In the genomic region with DNA sequence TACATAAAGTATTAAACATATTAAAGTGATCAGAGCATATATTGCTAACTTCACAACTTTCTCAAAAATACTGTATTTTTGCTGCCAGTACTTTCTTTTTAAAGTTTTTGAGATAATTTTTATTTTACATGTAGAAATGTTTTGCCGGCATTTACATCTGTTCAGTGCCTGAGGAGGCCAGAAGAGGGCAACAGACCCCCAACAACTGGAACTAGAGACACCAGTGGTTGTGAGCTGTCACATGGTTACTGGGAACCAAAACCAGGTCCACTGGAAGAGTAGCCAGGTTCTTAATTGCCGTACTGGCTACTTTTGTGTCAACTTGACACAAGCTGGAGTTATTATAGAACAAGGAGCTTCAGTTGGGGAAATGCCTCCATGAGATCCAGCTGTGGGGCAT, we compare ENCODE assay signal across 14 mouse cellular contexts. TPM values are rescaled to one million over a fixed set of nuclear protein-coding genes. Genes with fewer than 3 reads are reported as not detected.
DNase-seq lines count a peak whose midpoint lies in the region; ATAC-seq and TF ChIP-seq lines count a peak whose summit lies in the region.
"Had no signal": no experiment of that assay in that cellular context is flagged by ENCODE, and none has a peak within 500 bp of the region (broad histone marks: within the 10 kb centered on the region; RNA-seq: fewer than 3 reads in every experiment).

No protein-coding gene starts in this region.

- no peak for DNase-seq in gastrocnemius, adult 2 months
- no peak for DNase-seq in gastrocnemius, postnatal 36 days
- no peak for DNase-seq in lung, postnatal 0 days (ENCODE audit: low spot score)
- no peak for DNase-seq in lung, postnatal 25 days (ENCODE audit: low spot score)
- DNase-seq in CH12.LX (ENCODE audit: extremely low read depth): peak; percentile 36
- DNase-seq in cerebellum, adult 9-10 months: no peak
- DNase-seq in left cerebral cortex, postnatal 10 days (ENCODE audit: extremely low spot score in 1 of 2, low spot score in 2 of 2): no peak
- DNase-seq: cerebellum, postnatal 10 days; kidney, adult 11 months had no signal

- H3K4me1 ChIP-seq in lung, postnatal 0 days (ENCODE audit: insufficient read depth, low read depth, low read length): peaks cover 2% of the 10 kb centered on the region; the same call in 1 of the 2 replicates
- peaks cover 11 to 26% of the 10 kb centered on the region in 2 experiments for H3K4me1 ChIP-seq in CH12.LX (ENCODE audit: control insufficient read depth in 1 of 2, insufficient read depth in 2 of 2)

- no peak overlapping the region for H3K27ac ChIP-seq in gastrocnemius, adult 2 months
- H3K27ac ChIP-seq in lung, postnatal 0 days (ENCODE audit: low read length): no peak overlapping the region
- no peak overlapping the region for H3K27ac ChIP-seq in CH12.LX (ENCODE audit: insufficient read depth, low read depth)
- H3K27ac ChIP-seq: embryonic facial prominence, embryonic 13.5 days; forebrain, embryonic 12.5 days; liver, embryonic 15.5 days had no signal

- no peak for ATAC-seq in lung, postnatal 0 days
- ATAC-seq in granulocyte monocyte progenitor cell, adult 5-6 weeks (replicated peaks; ENCODE audit: poor library complexity, severe bottlenecking): 0 out of 2 replicates have a peak, but pooled peaks have one; percentile 28

- peak; percentile 60 for TF ChIP-seq RAD21 in CH12.LX (IDR thresholded peaks at IDR 0.05; ENCODE audit: low read depth, low read length)

- 85% methylated on average over 2 of the region's 2 CpGs for WGBS in lung, postnatal 0 days

- H3K9me3 ChIP-seq in lung, postnatal 0 days (ENCODE audit: low read length): no peaks in the 10 kb centered on the region
- H3K9me3 ChIP-seq in CH12.LX (replicated peaks; ENCODE audit: low read length): no peaks in the 10 kb centered on the region
- H3K9me3 ChIP-seq: embryonic facial prominence, embryonic 13.5 days; forebrain, embryonic 12.5 days; heart, embryonic 12.5 days; liver, embryonic 15.5 days had no signal

- intact Hi-C loops in gastrocnemius, adult 2 months (cut with DNase I): loop anchor here (5.0 kb wide), 1 partner anchor 96 kb away; no protein-coding TSS in a partner anchor
- intact Hi-C loops in gastrocnemius, postnatal 36 days (cut with DNase I): no loop called here
- intact Hi-C loops in left cerebral cortex, postnatal 10 days (cut with DNase I): loop anchor here (5.0 kb wide), 1 partner anchor 146 kb away; no protein-coding TSS in a partner anchor

- H3K4me3 ChIP-seq in gastrocnemius, adult 2 months: no peak overlapping the region
- no peak overlapping the region for H3K4me3 ChIP-seq in lung, postnatal 0 days (ENCODE audit: low read depth, low read length)
- H3K4me3 ChIP-seq in CH12.LX (replicated peaks in 1 of 3; ENCODE audit: low read depth in 2 of 3, low read length in 2 of 3, poor library complexity in 1 of 3): no peak overlapping the region
- H3K4me3 ChIP-seq: embryonic facial prominence, embryonic 13.5 days; forebrain, embryonic 12.5 days; heart, embryonic 12.5 days; liver, embryonic 15.5 days had no signal

- H3K36me3 ChIP-seq in lung, postnatal 0 days (ENCODE audit: insufficient read depth, low read length): no peaks in the 10 kb centered on the region
- H3K36me3 ChIP-seq in CH12.LX (replicated peaks in 1 of 2; ENCODE audit: control insufficient read depth in 1 of 2, insufficient read depth in 1 of 2, low read length in 1 of 2): peaks cover 13 to 21% of the 10 kb centered on the region in 2 experiments
- H3K36me3 ChIP-seq: forebrain, embryonic 12.5 days; heart, embryonic 12.5 days had no signal

- H3K4me2 ChIP-seq in lung, postnatal 0 days (replicated peaks; ENCODE audit: low read depth, low read length): no peak overlapping the region
- no peak overlapping the region for H3K4me2 ChIP-seq in CH12.LX (ENCODE audit: insufficient read depth, low read depth, poor library complexity, severe bottlenecking)
- H3K4me2 ChIP-seq: embryonic facial prominence, embryonic 13.5 days; forebrain, embryonic 12.5 days; heart, embryonic 12.5 days had no signal

- no peak overlapping the region for H3K9ac ChIP-seq in lung, postnatal 0 days (replicated peaks; ENCODE audit: low read depth)
- H3K9ac ChIP-seq in CH12.LX (ENCODE audit: insufficient read depth, low read depth): no peak overlapping the region
- H3K9ac ChIP-seq: embryonic facial prominence, embryonic 13.5 days; forebrain, embryonic 12.5 days; heart, embryonic 12.5 days; liver, embryonic 15.5 days had no signal

- dilution Hi-C loops in CH12.LX (cut with MboI; ENCODE audit: extremely low pct_ligation_motif_present, extremely low pct_unique_long_range_greater_than_20kb, low sequenced_read_pairs): no loop called here

- H3K27me3 ChIP-seq in lung, postnatal 0 days (replicated peaks; ENCODE audit: insufficient read depth, low read length): no peaks in the 10 kb centered on the region
- peaks cover 3% of the 10 kb centered on the region for H3K27me3 ChIP-seq in CH12.LX (replicated peaks)
- H3K27me3 ChIP-seq: embryonic facial prominence, embryonic 13.5 days; forebrain, embryonic 12.5 days; heart, embryonic 12.5 days; liver, embryonic 15.5 days had no signal

- in situ Hi-C loops in CH12.LX (cut with MboI; ENCODE audit: low pct_ligation_motif_present, low pct_unique_long_range_greater_than_20kb, low sequenced_read_pairs): no loop called here

- TF ChIP-seq CTCF in gastrocnemius, adult 2 months (IDR thresholded peaks at IDR 0.05): peak; percentile 33
- peak; percentile 33 for TF ChIP-seq CTCF in lung, postnatal 0 days (IDR thresholded peaks at IDR 0.05)
- peak in 1 of 2 experiments; percentile 63; a peak in 2 of 4 replicates for TF ChIP-seq CTCF in CH12.LX (conservative IDR thresholded peaks at IDR 0.05 in 1 of 2, IDR thresholded peaks at IDR 0.05 in 1 of 2; ENCODE audit: low read depth in 2 of 2, low read length in 2 of 2)

- peaks cover 32% of the 10 kb centered on the region for H3K79me2 ChIP-seq in CH12.LX (replicated peaks; ENCODE audit: control insufficient read depth, extremely low read depth, insufficient read depth, poor library complexity, severe bottlenecking)

- no peak for TF ChIP-seq EP300 in lung, postnatal 0 days (IDR thresholded peaks at IDR 0.05)
- no peak for TF ChIP-seq EP300 in CH12.LX (IDR thresholded peaks at IDR 0.05; ENCODE audit: low read length)

- TF ChIP-seq POLR2A in CH12.LX (IDR thresholded peaks at IDR 0.05; ENCODE audit: low read depth, low read length): no peak

TF ChIP-seq in CH12.LX, 34 proteins besides CTCF, POLR2A, EP300 and RAD21 (continues in another document):
- TF ChIP-seq USF1 (IDR thresholded peaks at IDR 0.05; ENCODE audit: low read depth, low read length): 0 out of 2 replicates have a peak, but pooled peaks have one; percentile 25
- TF ChIP-seq CHD2 (IDR thresholded peaks at IDR 0.05; ENCODE audit: low read length): no peak
- 0 out of 2 replicates have a peak, but pooled peaks have one; percentile 8 for TF ChIP-seq USF2 (conservative IDR thresholded peaks at IDR 0.05; ENCODE audit: low read depth, low read length)
- TF ChIP-seq IRF4 (IDR thresholded peaks at IDR 0.05; ENCODE audit: low read depth, low read length): peak; percentile 9; the same call in 1 of the 2 replicates
- TF ChIP-seq MXI1 (IDR thresholded peaks at IDR 0.05; ENCODE audit: low read depth, low read length): no peak
- TF ChIP-seq SMC3 (IDR thresholded peaks at IDR 0.05; ENCODE audit: low read depth, low read length): peak; percentile 47
- TF ChIP-seq MAX (IDR thresholded peaks at IDR 0.05; ENCODE audit: low read length): 0 out of 2 replicates have a peak, but pooled peaks have one; percentile 26
- TF ChIP-seq MYC (IDR thresholded peaks at IDR 0.05; ENCODE audit: low read depth, low read length): peak; percentile 52; the same call in 1 of the 2 replicates

RNA-seq across cellular contexts. Expression of gene Cars, which starts 1.8 kb away (rescaled TPM):
- 10 to 100 TPM; 37.2 to 42.3 TPM for total RNA-seq in gastrocnemius, adult 2 months (2021)
- total RNA-seq in gastrocnemius, postnatal 36 days (2021): 10 to 100 TPM; 33.9 to 38.6 TPM
- polyA plus RNA-seq in lung, postnatal 0 days (2015; fragmentation: Nextera tagmentation; extraction: Ambion mirVana): 24.4 and 26.4 TPM in 2 replicates
- total RNA-seq in CH12.LX (2012; rRNA removed) (162 and 222 TPM in 2 replicates), CH12.LX (2014; rRNA removed) (99.0 and 118 TPM in 2 replicates)
- polyA plus RNA-seq in CH12.LX (2012; ENCODE audit: insufficient read length, low read depth): 170 and 184 TPM in 2 replicates
- total RNA-seq in granulocyte monocyte progenitor cell, adult 5-6 weeks (2014; fragmentation: Nextera tagmentation): 34.0 and 35.5 TPM in 2 replicates
- 51.9 and 58.2 TPM in 2 replicates for total RNA-seq in granulocyte monocyte progenitor cell, adult 5-6 weeks (2017)
- total RNA-seq in left cerebral cortex, postnatal 10 days (2021): 10 to 100 TPM; 70.0 to 71.0 TPM

RNA-seq across cellular contexts. Expression of gene Tnfrsf26, which starts 26.8 kb away (rescaled TPM):
- total RNA-seq in gastrocnemius, adult 2 months (2021): under 1 TPM; 0.17 to 0.23 TPM
- total RNA-seq in gastrocnemius, postnatal 36 days (2021): under 1 TPM; 0.10 to 0.20 TPM
- 1.0 and 1.2 TPM in 2 replicates for polyA plus RNA-seq in lung, postnatal 0 days (2015; fragmentation: Nextera tagmentation; extraction: Ambion mirVana)
- total RNA-seq in CH12.LX (2012; rRNA removed) (7.5 and 8.3 TPM in 2 replicates), CH12.LX (2014; rRNA removed) (8.3 and 10.6 TPM in 2 replicates)
- 5.4 and 5.7 TPM in 2 replicates for polyA plus RNA-seq in CH12.LX (2012; ENCODE audit: insufficient read length, low read depth)
- total RNA-seq in granulocyte monocyte progenitor cell, adult 5-6 weeks (2014; fragmentation: Nextera tagmentation): 8.3 and 13.3 TPM in 2 replicates
- total RNA-seq in granulocyte monocyte progenitor cell, adult 5-6 weeks (2017): 20.4 and 22.5 TPM in 2 replicates
- total RNA-seq in left cerebral cortex, postnatal 10 days (2021): under 1 TPM in 1 of 2 experiments, not detected in 1; 0.18 TPM

RNA-seq across cellular contexts. Expression of gene Tnfrsf22, which starts 47.8 kb away (rescaled TPM):
- total RNA-seq in gastrocnemius, adult 2 months (2021): 1 to 10 TPM in 1 of 2 experiments, under 1 TPM in 1; 0.97 to 2.1 TPM
- 1 to 10 TPM; 1.5 to 2.0 TPM for total RNA-seq in gastrocnemius, postnatal 36 days (2021)
- polyA plus RNA-seq in lung, postnatal 0 days (2015; fragmentation: Nextera tagmentation; extraction: Ambion mirVana): 4.6 and 5.3 TPM in 2 replicates
- total RNA-seq in CH12.LX (2012; rRNA removed): 3.8 and 3.9 TPM in 2 replicates
- 1.7 and 5.2 TPM in 2 replicates for total RNA-seq in CH12.LX (2014; rRNA removed)
- polyA plus RNA-seq in CH12.LX (2012; ENCODE audit: insufficient read length, low read depth): 7.6 and 8.7 TPM in 2 replicates
- total RNA-seq in granulocyte monocyte progenitor cell, adult 5-6 weeks (2014; fragmentation: Nextera tagmentation): 6.1 and 9.0 TPM in 2 replicates
- total RNA-seq in granulocyte monocyte progenitor cell, adult 5-6 weeks (2017): 4.2 and 5.2 TPM in 2 replicates
- 1 to 10 TPM; 3.4 to 4.8 TPM for total RNA-seq in left cerebral cortex, postnatal 10 days (2021)

RNA-seq across cellular contexts. Expression of gene Nap1l4, which starts 52.8 kb away (rescaled TPM):
- 100 to 1,000 TPM; 188 to 209 TPM for total RNA-seq in gastrocnemius, adult 2 months (2021)
- 100 to 1,000 TPM; 167 to 189 TPM for total RNA-seq in gastrocnemius, postnatal 36 days (2021)
- 107 and 109 TPM in 2 replicates for polyA plus RNA-seq in lung, postnatal 0 days (2015; fragmentation: Nextera tagmentation; extraction: Ambion mirVana)
- total RNA-seq in CH12.LX (2012; rRNA removed) (121 and 139 TPM in 2 replicates), CH12.LX (2014; rRNA removed) (168 and 175 TPM in 2 replicates)
- polyA plus RNA-seq in CH12.LX (2012; ENCODE audit: insufficient read length, low read depth): 154 and 209 TPM in 2 replicates
- 85.5 and 133 TPM in 2 replicates for total RNA-seq in granulocyte monocyte progenitor cell, adult 5-6 weeks (2014; fragmentation: Nextera tagmentation)
- 126 and 136 TPM in 2 replicates for total RNA-seq in granulocyte monocyte progenitor cell, adult 5-6 weeks (2017)
- 100 to 1,000 TPM; 142 to 147 TPM for total RNA-seq in left cerebral cortex, postnatal 10 days (2021)

Comparison
In these comparisons a context has a peak if more than half of its experiments do, and no peak if none do; other contexts are left out.
1. RNA of gene Tnfrsf26, which starts 26.8 kb away (total RNA-seq): 8.3 to 22.5 TPM in granulocyte monocyte progenitor cell, adult 5-6 weeks and 7.5 to 10.6 TPM in CH12.LX; 0.17 to 0.23 TPM in gastrocnemius, adult 2 months, 0.10 to 0.20 TPM in gastrocnemius, postnatal 36 days and 0.18 TPM in left cerebral cortex, postnatal 10 days; every median in the first group is over 4 times any median in the second.